Mouse (Mus musculus): Measurements from ENCODE around the gene Hoxd3. TPM values are rescaled to one million over a fixed set of nuclear protein-coding genes. Genes with fewer than 3 reads are reported as not detected.
A peak's percentile ranks its signal among the peaks of the same experiment; 100 is the strongest.

Gene Hoxd3
- total RNA-seq, 1 experiment from 2014 or later: 0.85 TPM

- DNase-seq: no peak
These were observed 18.6 kb downstream of the Hoxd3 start for GRCm38 (mm10) chr2:74730331-74730730.

- DNase-seq: no peak
These were observed 19.3 kb downstream of the Hoxd3 start for GRCm38 (mm10) chr2:74731055-74731454.

- no peak for DNase-seq
These were observed 20.2 kb downstream of the Hoxd3 start for GRCm38 (mm10) chr2:74731799-74732512.

GRCm38 (mm10) chr2:74732513-74733316 lies 21.0 kb downstream of the Hoxd3 start:
- DNase-seq: no peak

GRCm38 (mm10) chr2:74733317-74733661 lies 21.6 kb downstream of the Hoxd3 start:
- DNase-seq: no peak

- no peak for DNase-seq
These were observed 22.0 kb downstream of the Hoxd3 start for GRCm38 (mm10) chr2:74733765-74734164.

- no peak for DNase-seq
These were observed 22.7 kb downstream of the Hoxd3 start for GRCm38 (mm10) chr2:74734451-74734850.

- no peak for DNase-seq
These were observed 23.5 kb downstream of the Hoxd3 start for GRCm38 (mm10) chr2:74734996-74735811.

- DNase-seq: no peak
These were observed 24.3 kb downstream of the Hoxd3 start for GRCm38 (mm10) chr2:74735851-74736687.

GRCm38 (mm10) chr2:74736688-74737577 lies 25.2 kb downstream of the Hoxd3 start:
- no peak for DNase-seq

- no peak for DNase-seq
These were observed 25.9 kb downstream of the Hoxd3 start for GRCm38 (mm10) chr2:74737578-74738070.

- DNase-seq: peak; percentile 28
These were observed 27.1 kb downstream of the Hoxd3 start for GRCm38 (mm10) chr2:74738623-74739475.

GRCm38 (mm10) chr2:74739476-74739800 lies 27.7 kb downstream of the Hoxd3 start:
- DNase-seq: no peak

- no peak for DNase-seq
These were observed 28.1 kb downstream of the Hoxd3 start for GRCm38 (mm10) chr2:74739869-74740268.

- peak; percentile 45 for DNase-seq
These were observed 28.8 kb downstream of the Hoxd3 start for GRCm38 (mm10) chr2:74740311-74741091.

- DNase-seq: no peak
These were observed 29.7 kb downstream of the Hoxd3 start for GRCm38 (mm10) chr2:74741252-74741978.

GRCm38 (mm10) chr2:74741979-74742277 lies 30.2 kb downstream of the Hoxd3 start:
- DNase-seq: no peak

GRCm38 (mm10) chr2:74745540-74746297 lies 34.0 kb downstream of the Hoxd3 start:
- DNase-seq: no peak
